Mouse (Mus musculus) urinary bladder, adult 2 months (tissue): ENCODE data around the gene Prpf4. TPM values are rescaled to one million over a fixed set of nuclear protein-coding genes. Genes with fewer than 3 reads are reported as not detected.

Source experiments
- DNase-seq: peaks from one replicate; pipeline ENCODE4 v3.0.0; 2022; ENCODE audit warnings: low spot score
- polyA plus RNA-seq: library from polyadenylated mRNA; depleted of rRNA; stranded (reverse); fragments of >200 nt; gene quantifications from 2 replicates; pipeline ENCODE4 v1.2.3, GENCODE M21; 2012

Prpf4 gene
- polyA plus RNA-seq, 1 experiment: 11.7 TPM

- no peak for DNase-seq
Measured at GRCm38 (mm10) chr4:62389592-62390512, 18.7 kb upstream of the Prpf4 start.

- DNase-seq: no peak
Measured at GRCm38 (mm10) chr4:62391892-62392291, 16.7 kb upstream of the Prpf4 start.

GRCm38 (mm10) chr4:62393459-62393858 is 15.1 kb upstream of the Prpf4 start:
- no peak for DNase-seq

- no peak for DNase-seq
Measured at GRCm38 (mm10) chr4:62395806-62396205, 12.8 kb upstream of the Prpf4 start.

GRCm38 (mm10) chr4:62397616-62398365 is 10.8 kb upstream of the Prpf4 start:
- DNase-seq: no peak

GRCm38 (mm10) chr4:62398956-62399355 is 9.6 kb upstream of the Prpf4 start:
- DNase-seq: no peak

- DNase-seq: no peak
Measured at GRCm38 (mm10) chr4:62406133-62406532, 2.5 kb upstream of the Prpf4 start.

GRCm38 (mm10) chr4:62407730-62408582 is 641 bp upstream of the Prpf4 start:
- DNase-seq: no peak

GRCm38 (mm10) chr4:62409615-62410014 is 1.0 kb downstream of the Prpf4 start:
- DNase-seq: no peak

- DNase-seq: no peak
Measured at GRCm38 (mm10) chr4:62410325-62410724, 1.7 kb downstream of the Prpf4 start.

GRCm38 (mm10) chr4:62411606-62412005 is 3.0 kb downstream of the Prpf4 start:
- no peak for DNase-seq

- no peak for DNase-seq
Measured at GRCm38 (mm10) chr4:62418448-62418847, 9.9 kb downstream of the Prpf4 start.

GRCm38 (mm10) chr4:62419091-62419490 is 10.5 kb downstream of the Prpf4 start:
- no peak for DNase-seq

- DNase-seq: no peak
Measured at GRCm38 (mm10) chr4:62425891-62426290, 17.3 kb downstream of the Prpf4 start.

GRCm38 (mm10) chr4:62427978-62428758 is 19.6 kb downstream of the Prpf4 start:
- no peak for DNase-seq

GRCm38 (mm10) chr4:62429616-62430015 is 21.0 kb downstream of the Prpf4 start:
- no peak for DNase-seq

GRCm38 (mm10) chr4:62430678-62431077 is 22.1 kb downstream of the Prpf4 start:
- no peak for DNase-seq

GRCm38 (mm10) chr4:62431522-62431921 is 22.9 kb downstream of the Prpf4 start:
- DNase-seq: no peak

- DNase-seq: no peak
Measured at GRCm38 (mm10) chr4:62433939-62434870, 25.6 kb downstream of the Prpf4 start.

- no peak for DNase-seq
Measured at GRCm38 (mm10) chr4:62435081-62435480, 26.5 kb downstream of the Prpf4 start, which contains the start of gene Rnf183. TSS of gene Rnf183 (minus strand) at chr4:62435252.
